Mouse (Mus musculus) heart, postnatal 10 days (tissue): Measurements from ENCODE around the gene Ino80. TPM values are rescaled to one million over a fixed set of nuclear protein-coding genes. Genes with fewer than 3 reads are reported as not detected.

ENCODE experiments used
- DNase-seq, 2 experiments: peaks; one replicate each; pipeline ENCODE4 v3.0.0; 2021
- intact Hi-C: fragments of 180-260 bp; cut with DNase I; formaldehyde crosslinking; loops from one replicate; pipeline ENCODE4 v1.15.1; 2025
- total RNA-seq, 2 experiments: library from RNA; stranded (reverse); gene quantifications; 2 replicates each; pipeline ENCODE4 v1.2.3; 2021

Gene Ino80
- total RNA-seq, 2 experiments from 2014 or later = 13.7 to 14.7 TPM

DNA sequence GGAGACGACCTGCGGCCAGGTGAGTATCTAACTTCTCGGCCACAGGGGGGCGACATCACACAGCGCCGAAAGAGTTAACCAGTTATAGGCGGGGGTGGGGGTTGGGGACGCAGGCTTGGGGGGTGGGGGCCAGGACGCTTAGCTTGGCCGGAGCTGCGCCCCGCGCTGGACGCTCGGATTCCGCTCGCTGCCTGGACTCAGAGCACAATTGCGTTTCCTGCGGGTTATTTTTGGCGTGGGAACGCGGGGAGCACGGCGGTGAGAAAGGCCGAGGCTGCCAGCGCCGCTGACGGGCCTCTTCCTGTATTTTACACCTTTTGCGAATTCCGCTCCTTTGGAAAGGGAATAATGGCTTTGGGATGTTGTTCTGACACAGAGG is 150.4 kb downstream of the Ino80 start:
- DNase-seq = peak; percentile 75 to 77
- intact Hi-C loops = no loop called here

GRCm38 (mm10) chr2:119326161-119327101 is 151.1 kb downstream of the Ino80 start:
- peak in 1 of 2 experiments; percentile 45 for DNase-seq
- intact Hi-C loops = no loop called here

DNA sequence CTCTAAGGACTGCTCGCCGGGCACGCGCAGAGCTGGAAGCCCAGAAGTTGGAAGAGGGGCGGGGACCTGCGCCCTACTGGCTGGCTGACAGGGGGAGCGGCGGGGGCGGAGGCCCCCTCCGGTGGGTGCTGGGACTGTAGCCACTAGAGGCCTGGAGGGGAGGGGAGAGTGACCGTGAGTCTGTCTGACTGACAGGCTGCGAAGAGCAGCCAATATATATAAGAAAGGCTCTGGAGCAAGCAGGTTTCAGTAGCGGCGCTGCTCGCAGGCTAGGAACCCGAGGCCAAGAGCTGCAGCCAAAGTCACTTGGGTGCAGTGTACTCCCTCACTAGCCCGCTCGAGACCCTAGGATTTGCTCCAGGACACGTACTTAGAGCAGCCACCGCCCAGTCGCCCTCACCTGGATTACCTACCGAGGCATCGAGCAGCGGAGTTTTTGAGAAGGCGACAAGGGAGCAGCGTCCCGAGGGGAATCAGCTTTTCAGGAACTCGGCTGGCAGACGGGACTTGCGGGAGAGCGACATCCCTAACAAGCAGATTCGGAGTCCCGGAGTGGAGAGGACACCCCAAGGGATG is 151.8 kb downstream of the Ino80 start, which contains the start of gene Dll4:
TSS of gene Dll4 (plus strand) at position 217 of the 576 bp plus-strand sequence.
- intact Hi-C loops = loop anchor here (1.0 kb wide), 1 partner anchor 25 kb away; no protein-coding TSS in a partner anchor
- DNase-seq = peak; percentile 69 to 72

DNA sequence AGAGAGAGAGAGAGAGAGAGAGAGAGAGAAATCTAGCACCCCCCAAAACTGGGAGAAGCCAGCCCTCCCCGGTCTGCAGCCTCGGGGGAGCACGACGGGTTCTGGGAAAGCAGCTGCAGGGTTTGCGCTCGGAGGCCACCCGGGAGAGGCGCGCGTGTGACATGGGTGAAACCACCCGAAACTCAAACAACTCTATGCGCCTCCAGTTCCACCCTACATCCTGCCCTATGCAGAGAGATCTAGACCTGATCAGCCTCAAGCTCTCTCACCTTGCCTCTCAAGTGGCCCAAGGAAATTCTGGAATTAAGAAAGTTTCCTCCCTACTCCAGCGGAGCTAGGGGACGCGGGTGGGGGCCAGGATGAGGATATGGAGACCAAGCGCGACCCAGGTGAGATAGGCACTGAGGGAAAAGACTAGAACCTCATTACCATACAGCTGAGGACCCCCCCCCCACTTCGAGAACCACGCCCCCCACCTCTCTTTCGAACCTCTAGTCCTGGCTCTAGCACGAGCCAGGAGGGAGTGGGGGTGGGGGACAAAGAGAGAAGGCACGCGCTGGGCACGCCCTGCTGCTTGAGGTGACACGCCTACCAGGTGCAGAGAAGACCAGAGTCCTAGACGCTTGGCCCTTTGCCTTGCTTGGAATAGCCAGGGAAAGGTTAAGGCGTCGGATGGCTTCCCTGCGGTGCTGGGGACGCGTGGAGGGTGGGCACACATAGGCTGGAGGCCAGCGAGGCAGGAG is 152.7 kb downstream of the Ino80 start:
- no peak for DNase-seq
- intact Hi-C loops = loop anchor here (1.0 kb wide), 1 partner anchor 24 kb away; no protein-coding TSS in a partner anchor

- DNase-seq = no peak
- intact Hi-C loops = no loop called here
Measured at GRCm38 (mm10) chr2:119323866-119324575, 153.5 kb downstream of the Ino80 start.

Other genes starting within 250 kb of the Ino80 start
- gene Ppp1r14d, start 247.8 kb downstream of the Ino80 start, total RNA-seq = not detected
- gene Spint1, start 240.3 kb downstream of the Ino80 start, total RNA-seq = not detected
- gene Rhov, start 206.4 kb downstream of the Ino80 start, total RNA-seq = not detected
- gene Vps18, start 188.9 kb downstream of the Ino80 start, total RNA-seq = 10 to 100 TPM; 13.4 to 13.7 TPM
- gene Dll4, start 151.9 kb downstream of the Ino80 start, total RNA-seq = 10 to 100 TPM; 23.8 to 27.9 TPM
- 1 to 10 TPM; 3.5 to 7.5 TPM for gene Chac1, start 126.5 kb downstream of the Ino80 start, total RNA-seq
- gene Exd1, start 69.9 kb upstream of the Ino80 start, total RNA-seq = under 1 TPM; 0.07 to 0.37 TPM
- 100 to 1,000 TPM in 1 of 2 experiments, 10 to 100 TPM in 1; 97.5 to 100 TPM for gene Chp1, start 70.0 kb upstream of the Ino80 start, total RNA-seq
- 10 to 100 TPM in 1 of 2 experiments, 1 to 10 TPM in 1; 8.8 to 11.4 TPM for gene Nusap1, start 140.6 kb upstream of the Ino80 start, total RNA-seq
- 1 to 10 TPM; 3.7 to 4.4 TPM for gene Oip5, start 140.8 kb upstream of the Ino80 start, total RNA-seq
- gene Ndufaf1, start 185.1 kb upstream of the Ino80 start, total RNA-seq = 10 to 100 TPM; 56.6 to 57.6 TPM
- gene Rtf1, start 197.4 kb upstream of the Ino80 start, total RNA-seq = 10 to 100 TPM; 24.6 to 27.3 TPM